ENCODE assay signal across 9 mouse cellular contexts in the genomic region with DNA sequence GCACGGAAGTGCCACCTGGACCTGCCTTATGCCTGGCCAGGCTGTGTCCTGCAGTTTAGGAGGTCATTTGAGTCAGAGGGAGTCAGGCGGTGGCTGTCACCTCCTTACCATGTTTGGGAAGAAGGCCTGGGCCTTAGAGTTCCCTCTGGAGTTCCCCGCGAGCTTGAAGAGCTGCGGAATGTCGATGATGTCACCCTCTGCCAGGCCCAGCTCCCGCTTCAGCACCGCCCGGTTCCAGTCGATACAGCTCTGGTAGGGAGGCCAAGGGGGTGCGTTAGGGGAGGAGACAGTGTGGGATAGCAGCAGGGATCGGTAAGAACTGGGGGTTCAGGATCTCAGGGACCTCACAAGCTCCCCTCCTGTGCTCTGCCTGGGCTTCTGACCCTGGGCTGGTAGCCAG. TPM values are rescaled to one million over a fixed set of nuclear protein-coding genes. Genes with fewer than 3 reads are reported as not detected.
DNase-seq lines count a peak whose midpoint lies in the region; ATAC-seq and TF ChIP-seq lines count a peak whose summit lies in the region.
"Had no signal": no experiment of that assay in that cellular context is flagged by ENCODE, and none has a peak within 500 bp of the region (broad histone marks: within the 10 kb centered on the region; RNA-seq: fewer than 3 reads in every experiment).

No protein-coding gene starts in this region.

- TF ChIP-seq CTCF in kidney, postnatal 0 days (IDR thresholded peaks at IDR 0.05; ENCODE audit: low read depth) = no peak
- no peak for TF ChIP-seq CTCF in kidney, adult 2 months (conservative IDR thresholded peaks at IDR 0.05; ENCODE audit: insufficient read depth, insufficient read length, low read depth, low read length)
- no peak for TF ChIP-seq CTCF in brain, embryonic 14.5 days (IDR thresholded peaks at IDR 0.05; ENCODE audit: borderline replicate concordance, extremely low read depth, insufficient read depth, insufficient read length)

- 19% methylated on average over 12 of the region's 12 CpGs for WGBS in kidney, postnatal 0 days
- WGBS in kidney, adult 2 months = 29% methylated on average over 12 of the region's 12 CpGs
- WGBS in heart, embryonic 13.5 days = 11% methylated on average over 12 of the region's 12 CpGs

- H3K36me3 ChIP-seq in kidney, postnatal 0 days (ENCODE audit: insufficient read depth, low read length) = no peaks in the 10 kb centered on the region
- H3K36me3 ChIP-seq in kidney, adult 2 months (ENCODE audit: control insufficient read depth, insufficient read depth, low read length) = no peaks in the 10 kb centered on the region
- H3K36me3 ChIP-seq in heart, embryonic 13.5 days = no peaks in the 10 kb centered on the region

- H3K4me3 ChIP-seq in kidney, postnatal 0 days (replicated peaks; ENCODE audit: low read depth, low read length) = no peak overlapping the region
- H3K4me3 ChIP-seq in kidney, adult 2 months (ENCODE audit: insufficient read depth, low read depth, low read length) = no peak overlapping the region
- 0 out of 2 replicates have a peak overlapping the region, but pooled peaks have one; percentile 16 for H3K4me3 ChIP-seq in heart, embryonic 13.5 days

- no peak overlapping the region for H3K27ac ChIP-seq in kidney, postnatal 0 days
- no peak overlapping the region for H3K27ac ChIP-seq in kidney, adult 2 months (ENCODE audit: insufficient read depth, low read depth, low read length)
- peak overlapping the region; percentile 91 for H3K27ac ChIP-seq in heart, embryonic 13.5 days (replicated peaks)

- no peak overlapping the region for H3K9ac ChIP-seq in kidney, postnatal 0 days (ENCODE audit: low read depth, low read length)
- peak overlapping the region; percentile 77 for H3K9ac ChIP-seq in heart, embryonic 13.5 days

- no peak overlapping the region for H3K4me2 ChIP-seq in kidney, postnatal 0 days (ENCODE audit: low read length)
- peak overlapping the region; percentile 51 for H3K4me2 ChIP-seq in heart, embryonic 13.5 days

- TF ChIP-seq POLR2A in kidney, adult 2 months (IDR thresholded peaks at IDR 0.05; ENCODE audit: low read depth, low read length) = no peak
- no peak for TF ChIP-seq POLR2A in brain, embryonic 14.5 days (IDR thresholded peaks at IDR 0.05; ENCODE audit: borderline replicate concordance, extremely low read depth, insufficient read depth, insufficient read length, poor library complexity, severe bottlenecking)

- no peaks in the 10 kb centered on the region for H3K4me1 ChIP-seq in kidney, postnatal 0 days (replicated peaks; ENCODE audit: insufficient read depth, low read length)
- no peaks in the 10 kb centered on the region for H3K4me1 ChIP-seq in kidney, adult 2 months (ENCODE audit: control insufficient read depth, insufficient read depth, low read length)
- peaks cover 37% of the 10 kb centered on the region for H3K4me1 ChIP-seq in heart, embryonic 13.5 days

- H3K9me3 ChIP-seq in kidney, postnatal 0 days (replicated peaks; ENCODE audit: low read length) = no peaks in the 10 kb centered on the region
- no peaks in the 10 kb centered on the region for H3K9me3 ChIP-seq in heart, embryonic 13.5 days

- peak; percentile 47 for DNase-seq in kidney, postnatal 0 days (ENCODE audit: low spot score)
- no peak for DNase-seq in kidney, adult 2 months
- peak; percentile 35 for DNase-seq in brain, embryonic 14.5 days (ENCODE audit: low read depth)
- peak; percentile 8 for DNase-seq in lung, postnatal 14 days
- no peak for DNase-seq in cerebellum, adult 11-12 months
- DNase-seq in T-cell, adult 2 months (ENCODE audit: low spot score) = no peak
- DNase-seq: kidney, postnatal 10 days; thymus, adult 18-20 months had no signal

- no peaks in the 10 kb centered on the region for H3K27me3 ChIP-seq in kidney, postnatal 0 days (ENCODE audit: insufficient read depth, low read length)
- H3K27me3 ChIP-seq in kidney, adult 2 months (replicated peaks; ENCODE audit: control insufficient read depth, insufficient read depth, low read length) = no peaks in the 10 kb centered on the region
- H3K27me3 ChIP-seq in heart, embryonic 13.5 days (replicated peaks) = peaks cover 15% of the 10 kb centered on the region; the same call in 1 of the 2 replicates

- ATAC-seq in kidney, postnatal 0 days (replicated peaks; ENCODE audit: low FRiP score, low read depth) = no peak
- peak; percentile 43; the same call in 1 of the 2 replicates for ATAC-seq in heart, embryonic 13.5 days (ENCODE audit: extremely low read depth, insufficient number of reproducible peaks, low FRiP score, low TSS enrichment)

RNA-seq across cellular contexts. Expression of a gene that starts 5.5 kb away (rescaled TPM):
- 0.07 TPM in 1 of 2 replicates, not detected in the other for polyA plus RNA-seq in kidney, postnatal 0 days (2015; fragmentation: Nextera tagmentation; extraction: Ambion mirVana)
- polyA plus RNA-seq in kidney, adult 2 months (2012; rRNA removed) = not detected in 2 replicates
- polyA plus RNA-seq in brain, embryonic 14.5 days (2012; rRNA removed) = 0.04 TPM in 1 of 2 replicates, not detected in the other
- polyA plus RNA-seq in heart, embryonic 13.5 days (2015; fragmentation: Nextera tagmentation; extraction: Ambion mirVana) = not detected in 2 replicates

RNA-seq across cellular contexts. Expression of a gene that starts 26.1 kb away (rescaled TPM):
- polyA plus RNA-seq in kidney, postnatal 0 days (2015; fragmentation: Nextera tagmentation; extraction: Ambion mirVana) = 0.74 and 1.1 TPM in 2 replicates
- polyA plus RNA-seq in kidney, adult 2 months (2012; rRNA removed) = 0.38 and 0.44 TPM in 2 replicates
- polyA plus RNA-seq in brain, embryonic 14.5 days (2012; rRNA removed) = 0.11 and 0.14 TPM in 2 replicates
- 2.1 and 2.4 TPM in 2 replicates for polyA plus RNA-seq in heart, embryonic 13.5 days (2015; fragmentation: Nextera tagmentation; extraction: Ambion mirVana)

RNA-seq across cellular contexts. Expression of a gene that starts 47.6 kb away (rescaled TPM):
- 25.6 and 35.6 TPM in 2 replicates for polyA plus RNA-seq in kidney, postnatal 0 days (2015; fragmentation: Nextera tagmentation; extraction: Ambion mirVana)
- 18.7 and 20.9 TPM in 2 replicates for polyA plus RNA-seq in kidney, adult 2 months (2012; rRNA removed)
- 104 and 106 TPM in 2 replicates for polyA plus RNA-seq in brain, embryonic 14.5 days (2012; rRNA removed)
- 9.8 and 10.7 TPM in 2 replicates for polyA plus RNA-seq in heart, embryonic 13.5 days (2015; fragmentation: Nextera tagmentation; extraction: Ambion mirVana)

Comparison
In these comparisons a context has a peak if more than half of its experiments do, and no peak if none do; other contexts are left out.
1. DNase-seq: peak in kidney, postnatal 0 days (single experiment), brain, embryonic 14.5 days (single experiment) and lung, postnatal 14 days (single experiment); none in kidney, adult 2 months (single experiment), cerebellum, adult 11-12 months (single experiment) and T-cell, adult 2 months (single experiment).